Mouse (Mus musculus) CD4-positive, CD25-positive, alpha-beta regulatory T cell, adult 9 weeks (primary cell): Measurements from ENCODE around the gene Esyt2. TPM values are rescaled to one million over a fixed set of nuclear protein-coding genes. Genes with fewer than 3 reads are reported as not detected.

Experiments
- polyA plus RNA-seq: library from polyadenylated mRNA; unstranded; fragments of 100-300 nt; shearing (Covaris generic); gene quantifications from one replicate; pipeline ENCODE4 v1.2.1, GENCODE M21; 2017

Gene Esyt2
- polyA plus RNA-seq, result 32.7 TPM

GRCm38 (mm10) chr12:116280653-116281364 lies at the start of gene Esyt2:
Esyt2 (plus strand) TSS chr12:116281196.

GRCm38 (mm10) chr12:116262555-116263341 lies 18.2 kb upstream of the Esyt2 start, which contains the start of gene Wdr60:
Wdr60 (minus strand) TSS chr12:116263022.

DNA sequence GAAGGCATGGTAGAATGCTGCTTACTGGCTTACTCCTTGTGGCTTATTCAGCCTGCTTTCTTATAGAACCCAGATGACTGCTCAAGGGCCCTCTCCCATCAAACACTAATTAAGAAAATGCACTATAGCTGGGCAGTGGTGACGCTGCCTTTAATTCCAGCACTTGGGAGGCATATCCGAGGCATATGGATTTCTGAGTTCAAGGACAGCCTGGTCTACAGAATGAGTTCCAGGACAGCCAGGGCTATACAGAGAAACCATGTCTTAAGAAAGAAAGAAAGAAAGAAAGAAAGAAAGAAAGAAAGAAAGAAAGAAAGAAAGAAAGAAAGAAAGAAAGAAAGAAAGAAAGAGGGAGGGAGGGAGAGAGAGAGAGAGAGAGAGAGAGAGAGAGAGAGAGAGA lies 5.9 kb upstream of the Esyt2 start, which contains the start of gene Gm11027:
Gm11027 (plus strand) TSS at position 301 of the 400 bp plus-strand sequence.

GRCm38 (mm10) chr12:116405045-116405835 lies 124.2 kb downstream of the Esyt2 start, which contains the start of gene Ncapg2:
Ncapg2 (plus strand) TSS chr12:116405402.

Other genes starting within 250 kb of the Esyt2 start
- gene Zfp386, start 233.5 kb upstream of the Esyt2 start, polyA plus RNA-seq, result 54.7 TPM
- 0.82 TPM for gene Vipr2, start 203.5 kb upstream of the Esyt2 start, polyA plus RNA-seq
- 2.9 TPM for gene Wdr60, start 18.2 kb upstream of the Esyt2 start, polyA plus RNA-seq
- not detected for gene Gm11027, start 5.8 kb upstream of the Esyt2 start, polyA plus RNA-seq
- gene Ncapg2, start 124.2 kb downstream of the Esyt2 start, polyA plus RNA-seq, result 6.6 TPM
- not detected for gene Ptprn2, start 204.5 kb downstream of the Esyt2 start, polyA plus RNA-seq